Mouse (Mus musculus): ENCODE measurements at regions not wholly inside any gene's neighbourhood (a gene's known extent, or its start where the extent isn't known, plus 50 kb on each side); places are given as distances from the start of the nearest gene placed in this dataset.

DNA sequence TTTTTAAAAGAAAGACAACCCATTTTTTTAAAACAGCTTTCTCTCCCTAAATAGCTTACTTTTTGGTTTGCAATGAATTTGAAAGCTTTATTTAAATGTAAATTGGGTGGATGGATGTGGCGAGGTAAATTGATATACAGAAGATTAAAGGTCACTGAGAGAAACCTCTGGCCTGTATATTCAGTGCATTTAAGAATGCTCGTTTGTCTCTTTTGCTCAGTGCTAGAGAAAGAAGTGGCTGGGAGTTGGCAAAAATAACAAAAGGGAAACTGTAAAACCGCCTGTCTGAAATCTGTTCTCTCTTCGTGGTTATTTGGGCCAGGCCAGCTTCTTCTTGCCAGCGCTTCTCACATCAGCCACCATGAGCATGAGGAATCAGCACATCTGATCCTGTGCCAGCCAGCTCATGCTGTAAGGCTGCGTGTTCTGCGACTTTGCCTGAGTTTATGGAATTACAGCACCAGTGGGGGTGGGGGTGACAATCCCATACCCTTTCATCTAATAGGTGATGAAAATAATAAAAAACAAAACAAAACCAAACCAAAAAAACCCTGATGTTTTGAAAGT, 62.7 kb upstream of the Cul1 start:
- WGBS, result 42% methylated on average over 7 of the region's 7 CpGs
- no peak for ATAC-seq (ENCODE audit: low FRiP score, low read depth)

DNA sequence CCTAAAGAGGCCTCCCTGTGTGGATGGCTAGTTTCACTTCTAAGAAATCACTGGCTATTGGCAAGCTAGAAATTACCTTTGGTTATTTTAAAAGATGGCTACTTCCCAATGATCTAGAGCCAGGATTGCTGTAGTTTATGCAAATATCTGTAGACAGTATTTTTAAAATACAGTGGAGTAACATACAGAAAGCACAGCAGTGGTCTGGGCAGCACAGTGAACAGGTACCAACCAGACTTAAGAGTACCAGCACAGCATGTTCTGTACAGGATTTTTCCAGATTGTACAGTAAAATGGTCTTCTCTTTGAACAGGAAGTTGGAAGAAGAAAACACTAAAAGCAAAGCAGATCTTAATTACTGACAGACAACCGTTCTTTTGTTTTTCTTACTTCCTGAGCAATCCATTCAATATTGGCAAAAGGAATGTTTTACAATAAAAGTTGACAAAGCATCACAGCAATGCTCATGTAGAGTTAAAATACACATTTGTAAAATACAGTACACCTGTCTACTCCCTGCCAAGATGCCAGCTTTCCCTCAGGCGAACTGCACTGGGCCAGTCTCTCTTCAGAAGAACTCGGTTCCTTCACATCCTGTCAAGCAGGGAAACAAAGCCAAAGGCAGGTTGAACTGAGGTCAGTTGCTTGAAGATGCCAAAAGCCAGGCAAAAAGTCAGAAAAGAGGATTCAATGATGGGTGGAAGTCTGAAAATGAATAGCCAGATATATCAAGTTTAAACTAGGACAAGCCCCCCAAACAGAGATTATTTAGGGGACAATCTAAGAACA, 62.0 kb upstream of the Cul1 start:
- WGBS, result 77% methylated on average over 3 of the region's 3 CpGs
- H3K4me1 ChIP-seq, result peaks cover 6% of the 10 kb centered on the region
- no peak overlapping the region for H3K4me3 ChIP-seq
- no peaks in the 10 kb centered on the region for H3K9me3 ChIP-seq
- H3K9ac ChIP-seq (replicated peaks), result no peak overlapping the region
- H3K4me2 ChIP-seq (replicated peaks), result no peak overlapping the region
- H3K27me3 ChIP-seq, result no peaks in the 10 kb centered on the region
- H3K36me3 ChIP-seq, result no peaks in the 10 kb centered on the region
- 0 out of 2 replicates have a peak overlapping the region, but pooled peaks have one; percentile 15 for H3K27ac ChIP-seq (replicated peaks)
- ATAC-seq (ENCODE audit: low FRiP score, low read depth), result no peak

More for the DNA sequence above, 62.7 kb upstream of the Cul1 start:
- Histone ChIP-seq H3K4me2 (replicated peaks) (no peak overlapping the region), H3K27ac (replicated peaks) (peak overlapping the region; percentile 15; the same call in 1 of the 2 replicates), H3K4me3 (no peak overlapping the region), H3K27me3 (no peaks in the 10 kb centered on the region), H3K36me3 (no peaks in the 10 kb centered on the region), H3K4me1 (peaks cover 6% of the 10 kb centered on the region), H3K9me3 (no peaks in the 10 kb centered on the region), H3K9ac (replicated peaks) (no peak overlapping the region)

DNA sequence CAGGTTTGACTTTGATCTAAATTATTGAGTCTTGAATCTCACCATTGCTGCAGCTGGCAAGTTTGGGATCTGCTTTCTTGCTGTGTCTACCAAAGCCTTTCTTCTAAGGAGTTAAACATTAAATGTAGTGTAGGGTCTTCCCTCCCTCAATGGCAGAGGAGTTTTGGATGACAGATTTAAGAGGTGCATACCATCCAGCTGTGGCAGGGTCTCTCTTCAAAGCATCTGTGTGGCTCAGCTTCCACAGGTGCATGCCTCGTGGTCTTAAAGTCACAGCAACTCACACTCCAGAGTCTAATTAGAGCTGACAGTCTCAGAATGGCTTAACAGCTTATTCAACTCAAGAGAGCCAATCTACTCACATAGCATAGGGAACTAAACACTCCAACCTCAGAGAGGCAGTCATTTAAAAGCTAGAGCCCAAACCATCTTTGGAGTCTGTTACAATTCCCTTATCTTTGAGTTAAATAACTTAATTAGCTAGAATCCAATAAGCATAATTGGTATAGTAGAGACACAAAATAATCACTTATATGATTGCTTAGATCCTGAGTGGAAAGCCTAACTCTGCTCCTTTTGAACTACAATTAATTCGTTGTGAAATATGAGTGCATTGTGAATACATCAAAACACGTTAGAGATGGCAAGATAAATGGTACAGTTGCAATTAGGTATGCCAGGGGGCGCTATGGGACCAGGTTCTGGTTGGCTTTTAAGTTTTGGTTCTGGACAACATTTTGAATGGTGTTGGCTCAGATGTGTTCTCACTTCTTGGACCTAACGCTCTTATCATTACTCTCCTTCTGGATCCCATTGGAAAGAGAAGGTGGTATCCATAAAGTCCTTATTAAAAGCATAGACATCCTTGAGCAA, 57.5 kb upstream of the Cul1 start:
- H3K36me3 ChIP-seq, result no peaks in the 10 kb centered on the region
- no peaks in the 10 kb centered on the region for H3K9me3 ChIP-seq
- H3K27me3 ChIP-seq, result no peaks in the 10 kb centered on the region
- ATAC-seq (ENCODE audit: low FRiP score, low read depth), result no peak
- no peak overlapping the region for H3K9ac ChIP-seq (replicated peaks)
- no peak overlapping the region for H3K4me2 ChIP-seq (replicated peaks)
- H3K4me3 ChIP-seq, result no peak overlapping the region
- H3K27ac ChIP-seq (replicated peaks), result no peak overlapping the region
- WGBS, result 40% methylated on average over 5 of the region's 5 CpGs
- peaks cover 2% of the 10 kb centered on the region for H3K4me1 ChIP-seq

Measured in midbrain, embryonic 12.5 days (tissue).